8 mouse cellular contexts compared by ENCODE assay signal in genomic region chr3:152980431-152980830, GRCm38 (mm10). TPM values are rescaled to one million over a fixed set of nuclear protein-coding genes. Genes with fewer than 3 reads are reported as not detected.
A peak's percentile ranks its signal among the peaks of the same experiment; 100 is the strongest.
DNase-seq lines count a peak whose midpoint lies in the region; ATAC-seq and TF ChIP-seq lines count a peak whose summit lies in the region.

No protein-coding gene starts in this region.

- DNase-seq in heart, adult 8-10 months (ENCODE audit: low spot score): no peak
- no peak for DNase-seq in liver, postnatal 0 days
- DNase-seq in ovary, adult 18-20 months (ENCODE audit: low spot score): no peak
- no peak for DNase-seq in urinary bladder, adult 18-20 months (ENCODE audit: low spot score in 2 of 2)
- no peak for DNase-seq in cerebellum, adult 8-10 months

- H3K4me1 ChIP-seq in heart, embryonic 16.5 days (ENCODE audit: control insufficient read depth, insufficient read depth, low read length): peaks cover 11% of the 10 kb centered on the region
- H3K4me1 ChIP-seq in embryonic facial prominence, embryonic 12.5 days: peaks cover 16% of the 10 kb centered on the region
- H3K4me1 ChIP-seq in hindbrain, embryonic 15.5 days (replicated peaks): peaks cover 41% of the 10 kb centered on the region
- peaks cover 4% of the 10 kb centered on the region; the same call in 1 of the 2 replicates for H3K4me1 ChIP-seq in liver, postnatal 0 days (ENCODE audit: insufficient read depth)

- no peak for TF ChIP-seq CTCF in liver, postnatal 0 days (IDR thresholded peaks at IDR 0.05; ENCODE audit: low read depth)

- no peaks in the 10 kb centered on the region for H3K9me3 ChIP-seq in heart, embryonic 16.5 days (replicated peaks; ENCODE audit: control insufficient read depth, low read length)
- no peaks in the 10 kb centered on the region for H3K9me3 ChIP-seq in embryonic facial prominence, embryonic 12.5 days
- no peaks in the 10 kb centered on the region for H3K9me3 ChIP-seq in hindbrain, embryonic 15.5 days
- no peaks in the 10 kb centered on the region for H3K9me3 ChIP-seq in liver, postnatal 0 days (ENCODE audit: low read length)

- H3K4me3 ChIP-seq in heart, embryonic 16.5 days (ENCODE audit: low read length): no peak overlapping the region
- H3K4me3 ChIP-seq in embryonic facial prominence, embryonic 12.5 days: peak overlapping the region; percentile 51
- H3K4me3 ChIP-seq in hindbrain, embryonic 15.5 days: peak overlapping the region; percentile 69
- no peak overlapping the region for H3K4me3 ChIP-seq in liver, postnatal 0 days (ENCODE audit: low read depth, low read length)

- H3K27ac ChIP-seq in heart, embryonic 16.5 days (ENCODE audit: low read length): no peak overlapping the region
- H3K27ac ChIP-seq in embryonic facial prominence, embryonic 12.5 days: no peak overlapping the region
- H3K27ac ChIP-seq in hindbrain, embryonic 15.5 days (replicated peaks): peak overlapping the region; percentile 73
- H3K27ac ChIP-seq in liver, postnatal 0 days (ENCODE audit: low read depth): no peak overlapping the region

- no peak for TF ChIP-seq EP300 in liver, postnatal 0 days (IDR thresholded peaks at IDR 0.05; ENCODE audit: low read depth)

- peak overlapping the region; percentile 66; the same call in 1 of the 2 replicates for H3K4me2 ChIP-seq in heart, embryonic 16.5 days (ENCODE audit: low read depth, low read length)
- peak overlapping the region; percentile 98 for H3K4me2 ChIP-seq in embryonic facial prominence, embryonic 12.5 days (replicated peaks)
- H3K4me2 ChIP-seq in hindbrain, embryonic 15.5 days: peak overlapping the region; percentile 94
- H3K4me2 ChIP-seq in liver, postnatal 0 days (ENCODE audit: low read depth, low read length): peak overlapping the region; percentile 38; the same call in 1 of the 2 replicates

- no peak overlapping the region for H3K9ac ChIP-seq in heart, embryonic 16.5 days (ENCODE audit: low read length)
- H3K9ac ChIP-seq in embryonic facial prominence, embryonic 12.5 days: 0 out of 2 replicates have a peak overlapping the region, but pooled peaks have one; percentile 50
- H3K9ac ChIP-seq in hindbrain, embryonic 15.5 days: peak overlapping the region; percentile 55
- no peak overlapping the region for H3K9ac ChIP-seq in liver, postnatal 0 days (replicated peaks)

- 10% methylated on average over 6 of the region's 6 CpGs for WGBS in heart, embryonic 16.5 days
- WGBS in embryonic facial prominence, embryonic 12.5 days: 7% methylated on average over 5 of the region's 6 CpGs
- WGBS in hindbrain, embryonic 15.5 days: 9% methylated on average over 6 of the region's 6 CpGs
- WGBS in liver, postnatal 0 days (ENCODE audit: insufficient replicate concordance): 12% methylated on average over 6 of the region's 6 CpGs

- H3K27me3 ChIP-seq in heart, embryonic 16.5 days (ENCODE audit: control insufficient read depth, insufficient read depth, low read length): peaks cover 34% of the 10 kb centered on the region
- H3K27me3 ChIP-seq in embryonic facial prominence, embryonic 12.5 days: peaks cover 28% of the 10 kb centered on the region
- no peaks in the 10 kb centered on the region for H3K27me3 ChIP-seq in hindbrain, embryonic 15.5 days
- H3K27me3 ChIP-seq in liver, postnatal 0 days (ENCODE audit: insufficient read depth, low read length): peaks cover 42% of the 10 kb centered on the region

- no peaks in the 10 kb centered on the region for H3K36me3 ChIP-seq in heart, embryonic 16.5 days (ENCODE audit: control insufficient read depth, insufficient read depth)
- H3K36me3 ChIP-seq in embryonic facial prominence, embryonic 12.5 days: no peaks in the 10 kb centered on the region
- H3K36me3 ChIP-seq in hindbrain, embryonic 15.5 days: no peaks in the 10 kb centered on the region
- H3K36me3 ChIP-seq in liver, postnatal 0 days (replicated peaks; ENCODE audit: insufficient read depth, low read length): no peaks in the 10 kb centered on the region

- no peak for ATAC-seq in heart, embryonic 16.5 days (replicated peaks; ENCODE audit: extremely low read depth, insufficient read depth, low FRiP score)
- ATAC-seq in embryonic facial prominence, embryonic 12.5 days (ENCODE audit: insufficient number of reproducible peaks, insufficient read depth, low FRiP score, low TSS enrichment): no peak; the same call in 1 of the 2 replicates
- ATAC-seq in hindbrain, embryonic 15.5 days (ENCODE audit: low FRiP score, low read depth): no peak
- ATAC-seq in liver, postnatal 0 days: no peak

RNA-seq across cellular contexts. Expression of gene St6galnac5, which starts 1.6 kb away (rescaled TPM):
- polyA plus RNA-seq in heart, embryonic 16.5 days (2015; fragmentation: Nextera tagmentation; extraction: Ambion mirVana): 0.11 and 0.15 TPM in 2 replicates
- under 1 TPM in 1 of 4 experiments, not detected in 3; 0.19 TPM for total RNA-seq in heart, adult 8-10 months (2022)
- polyA plus RNA-seq in embryonic facial prominence, embryonic 12.5 days (2016; fragmentation: Nextera tagmentation; extraction: Ambion mirVana): 2.3 and 2.4 TPM in 2 replicates
- 19.3 and 20.2 TPM in 2 replicates for polyA plus RNA-seq in hindbrain, embryonic 15.5 days (2015; fragmentation: Nextera tagmentation; extraction: Ambion mirVana)
- polyA plus RNA-seq in liver, postnatal 0 days (2015; fragmentation: Nextera tagmentation; extraction: Ambion mirVana): 0.02 TPM in 1 of 2 replicates, not detected in the other

Comparison
In these comparisons a context has a peak if more than half of its experiments do, and no peak if none do; other contexts are left out.
1. H3K4me2 ChIP-seq: peak in every context shown above with its lines; median percentile 98 in embryonic facial prominence, embryonic 12.5 days; 94 in hindbrain, embryonic 15.5 days; 66 in heart, embryonic 16.5 days; 38 in liver, postnatal 0 days.
2. H3K4me3 ChIP-seq: peak in embryonic facial prominence, embryonic 12.5 days (single experiment) and hindbrain, embryonic 15.5 days (single experiment); none in heart, embryonic 16.5 days (single experiment) and liver, postnatal 0 days (single experiment).
3. H3K9ac ChIP-seq: peak in embryonic facial prominence, embryonic 12.5 days (single experiment) and hindbrain, embryonic 15.5 days (single experiment); none in heart, embryonic 16.5 days (single experiment) and liver, postnatal 0 days (single experiment).